Mouse (Mus musculus) CH12.LX (cell line): ENCODE data around the gene Fbrs. TPM values are rescaled to one million over a fixed set of nuclear protein-coding genes. Genes with fewer than 3 reads are reported as not detected.

Source experiments
- DNase-seq: peaks from one replicate; pipeline ENCODE4 v3.0.0-alpha.2; 2013; ENCODE audit errors: extremely low read depth
- H3K27ac ChIP-seq: 2 replicates; pipeline ENCODE4 v1.5.1; 2012; ENCODE audit warnings: low read depth, mild to moderate bottlenecking, control low read depth, moderate library complexity; ENCODE audit not compliant: insufficient read depth
- H3K27me3 ChIP-seq: replicated peaks from 2 replicates; pipeline ENCODE3; 2012; ENCODE audit warnings: inconsistent platforms
- H3K36me3 ChIP-seq, 2 experiments: replicated peaks in 1 of 2; 2 replicates each; pipeline versions ENCODE3 to v1.6.1; 2012; ENCODE audit warnings: inconsistent platforms in 1 of 2, low read length in 1 of 2, mild to moderate bottlenecking in 1 of 2, mixed read lengths in 1 of 2, moderate library complexity in 1 of 2; ENCODE audit not compliant: control insufficient read depth in 1 of 2, insufficient read depth in 1 of 2
- H3K4me1 ChIP-seq, 2 experiments: 2 replicates each; pipeline ENCODE4 v1.6.1; 2012; ENCODE audit warnings: inconsistent platforms in 1 of 2, moderate library complexity in 1 of 2; ENCODE audit not compliant: insufficient read depth in 2 of 2, control insufficient read depth in 1 of 2
- H3K4me2 ChIP-seq: 2 replicates; pipeline ENCODE4 v1.6.1; 2012; ENCODE audit warnings: low read depth, mild to moderate bottlenecking, control low read depth; ENCODE audit not compliant: poor library complexity, insufficient read depth, severe bottlenecking
- H3K4me3 ChIP-seq, 3 experiments: fragments of 150-350 bp in 1 of 3; sonication (generic) in 1 of 3; replicated peaks in 1 of 3; 2 replicates each; pipeline versions ENCODE3 to v1.5.1; 2011 to 2012; ENCODE audit warnings: low read depth in 2 of 3, low read length in 2 of 3, mild to moderate bottlenecking in 2 of 3, moderate library complexity in 2 of 3, control low read depth in 1 of 3, improper control_type of control experiment in 1 of 3, inconsistent platforms in 1 of 3, mixed read lengths in 1 of 3; ENCODE audit not compliant: poor library complexity in 1 of 3
- H3K79me2 ChIP-seq: replicated peaks from 2 replicates; pipeline ENCODE4 v1.6.1; 2012; ENCODE audit warnings: mild to moderate bottlenecking, moderate library complexity; ENCODE audit not compliant: control insufficient read depth, poor library complexity, insufficient read depth, severe bottlenecking; ENCODE audit errors: extremely low read depth
- H3K9ac ChIP-seq: 2 replicates; pipeline ENCODE4 v1.6.1; 2012; ENCODE audit warnings: low read depth, mild to moderate bottlenecking, control low read depth, moderate library complexity; ENCODE audit not compliant: insufficient read depth
- H3K9me3 ChIP-seq: replicated peaks from 2 replicates; pipeline ENCODE3; 2012; ENCODE audit warnings: low read length, inconsistent platforms, mixed read lengths
- CHD1 ChIP-seq: IDR thresholded peaks from 2 replicates; pipeline ENCODE4 v1.6.1; 2012; ENCODE audit warnings: low read depth, low read length, improper control_type of control experiment, inconsistent platforms
- CHD2 ChIP-seq: IDR thresholded peaks from 2 replicates; pipeline ENCODE4 v1.6.1; 2011; ENCODE audit warnings: low read length, improper control_type of control experiment
- CTCF ChIP-seq, 2 experiments: IDR thresholded peaks in 1 of 2; conservative IDR thresholded peaks in 1 of 2; 2 replicates each; pipeline ENCODE4 v1.5.1; 2011 to 2012; ENCODE audit warnings: low read depth in 2 of 2, low read length in 2 of 2, improper control_type of control experiment in 1 of 2, inconsistent platforms in 1 of 2, mild to moderate bottlenecking in 1 of 2, moderate library complexity in 1 of 2
- E2F4 ChIP-seq: IDR thresholded peaks from 2 replicates; pipeline ENCODE4 v1.6.1; 2011; ENCODE audit warnings: low read depth, low read length, improper control_type of control experiment; ENCODE audit not compliant: insufficient replicate concordance
- ETS1 ChIP-seq: conservative IDR thresholded peaks from 2 replicates; pipeline ENCODE4 v1.6.1; 2012; ENCODE audit warnings: low read depth, mild to moderate bottlenecking, inconsistent platforms, low read length, improper control_type of control experiment, moderate library complexity
- IRF4 ChIP-seq: IDR thresholded peaks from 2 replicates; pipeline ENCODE4 v1.6.1; 2014; ENCODE audit warnings: low read depth, mild to moderate bottlenecking, inconsistent platforms, low read length, improper control_type of control experiment
- JUN ChIP-seq: IDR thresholded peaks from 2 replicates; pipeline ENCODE4 v1.6.1; 2011; ENCODE audit warnings: low read depth, mild to moderate bottlenecking, low read length, improper control_type of control experiment, moderate library complexity; ENCODE audit not compliant: insufficient read depth
- JUND ChIP-seq: conservative IDR thresholded peaks from 2 replicates; pipeline ENCODE4 v1.6.1; 2011; ENCODE audit warnings: low read depth, low read length, improper control_type of control experiment
- KAT2A ChIP-seq: IDR thresholded peaks from 2 replicates; pipeline ENCODE4 v1.6.1; 2012; ENCODE audit warnings: low read length, improper control_type of control experiment, inconsistent platforms; ENCODE audit not compliant: insufficient replicate concordance
- MAFK ChIP-seq: IDR thresholded peaks from 2 replicates; pipeline ENCODE4 v1.6.1; 2011; ENCODE audit warnings: low read length, improper control_type of control experiment; ENCODE audit not compliant: insufficient replicate concordance
- MAX ChIP-seq: IDR thresholded peaks from 2 replicates; pipeline ENCODE4 v1.6.1; 2011; ENCODE audit warnings: low read length, improper control_type of control experiment
- MEF2A ChIP-seq: IDR thresholded peaks from 2 replicates; pipeline ENCODE4 v1.6.1; 2014; ENCODE audit warnings: low read depth, mild to moderate bottlenecking, inconsistent platforms, low read length, improper control_type of control experiment, borderline replicate concordance
- PAX5 ChIP-seq: IDR thresholded peaks from 2 replicates; pipeline ENCODE4 v1.6.1; 2012; ENCODE audit warnings: low read length, inconsistent platforms, mixed read lengths
- POLR2AphosphoS2 ChIP-seq: IDR thresholded peaks from 2 replicates; pipeline ENCODE4 v1.6.1; 2011; ENCODE audit warnings: low read depth, low read length, improper control_type of control experiment
- RAD21 ChIP-seq: IDR thresholded peaks from 2 replicates; pipeline ENCODE4 v1.6.1; 2011; ENCODE audit warnings: low read depth, mild to moderate bottlenecking, low read length, improper control_type of control experiment, moderate library complexity
- SIN3A ChIP-seq: IDR thresholded peaks from 2 replicates; pipeline ENCODE4 v1.6.1; 2012; ENCODE audit warnings: low read length, improper control_type of control experiment, inconsistent platforms
- TBP ChIP-seq: conservative IDR thresholded peaks from 2 replicates; pipeline ENCODE4 v1.6.1; 2011; ENCODE audit warnings: low read depth, low read length, improper control_type of control experiment
- TCF12 ChIP-seq: IDR thresholded peaks from 2 replicates; pipeline ENCODE4 v1.6.1; 2014; ENCODE audit warnings: low read depth, mild to moderate bottlenecking, inconsistent platforms, low read length, improper control_type of control experiment
- UBTF ChIP-seq: IDR thresholded peaks from 2 replicates; pipeline ENCODE4 v1.6.1; 2012; ENCODE audit warnings: low read depth, mild to moderate bottlenecking, inconsistent platforms, low read length, improper control_type of control experiment, moderate library complexity
- ZC3H11A ChIP-seq: IDR thresholded peaks from 2 replicates; pipeline ENCODE4 v1.6.1; 2012; ENCODE audit warnings: low read depth, mild to moderate bottlenecking, inconsistent platforms, low read length, improper control_type of control experiment
- ZMIZ1 ChIP-seq: IDR thresholded peaks from 2 replicates; pipeline ENCODE4 v1.6.1; 2012; ENCODE audit warnings: low read depth, mild to moderate bottlenecking, inconsistent platforms, low read length, improper control_type of control experiment
- dilution Hi-C: fragments of 300-500 bp; cut with MboI; formaldehyde crosslinking; loops from 2 replicates; pipeline ENCODE4 v1.14.3; 2020; ENCODE audit warnings: low sequenced_read_pairs; ENCODE audit not compliant: extremely low pct_unique_long_range_greater_than_20kb, extremely low pct_ligation_motif_present
- in situ Hi-C: fragments of 300-500 bp; cut with MboI; formaldehyde crosslinking; loops from 3 replicates; pipeline ENCODE4 v1.14.3; 2019; ENCODE audit warnings: low sequenced_read_pairs, low pct_ligation_motif_present, low pct_unique_long_range_greater_than_20kb, mixed read lengths
- polyA plus RNA-seq: library from polyadenylated mRNA; unstranded; fragments of >175 nt; gene quantifications from 2 replicates; pipeline ENCODE4 v1.2.1, GENCODE M21; 2012; ENCODE audit warnings: low read depth; ENCODE audit not compliant: insufficient read length
- total RNA-seq, 2 experiments: library from RNA; depleted of rRNA; stranded (reverse); fragments of 300-350 nt in 1 of 2; fragments of >200 nt in 1 of 2; gene quantifications; 2 replicates each; pipeline ENCODE4 v1.2.3; 2012 to 2014

Fbrs gene
- total and polyA plus RNA-seq, 3 experiments: 6.7 to 66.7 (median 14.4) TPM

DNA sequence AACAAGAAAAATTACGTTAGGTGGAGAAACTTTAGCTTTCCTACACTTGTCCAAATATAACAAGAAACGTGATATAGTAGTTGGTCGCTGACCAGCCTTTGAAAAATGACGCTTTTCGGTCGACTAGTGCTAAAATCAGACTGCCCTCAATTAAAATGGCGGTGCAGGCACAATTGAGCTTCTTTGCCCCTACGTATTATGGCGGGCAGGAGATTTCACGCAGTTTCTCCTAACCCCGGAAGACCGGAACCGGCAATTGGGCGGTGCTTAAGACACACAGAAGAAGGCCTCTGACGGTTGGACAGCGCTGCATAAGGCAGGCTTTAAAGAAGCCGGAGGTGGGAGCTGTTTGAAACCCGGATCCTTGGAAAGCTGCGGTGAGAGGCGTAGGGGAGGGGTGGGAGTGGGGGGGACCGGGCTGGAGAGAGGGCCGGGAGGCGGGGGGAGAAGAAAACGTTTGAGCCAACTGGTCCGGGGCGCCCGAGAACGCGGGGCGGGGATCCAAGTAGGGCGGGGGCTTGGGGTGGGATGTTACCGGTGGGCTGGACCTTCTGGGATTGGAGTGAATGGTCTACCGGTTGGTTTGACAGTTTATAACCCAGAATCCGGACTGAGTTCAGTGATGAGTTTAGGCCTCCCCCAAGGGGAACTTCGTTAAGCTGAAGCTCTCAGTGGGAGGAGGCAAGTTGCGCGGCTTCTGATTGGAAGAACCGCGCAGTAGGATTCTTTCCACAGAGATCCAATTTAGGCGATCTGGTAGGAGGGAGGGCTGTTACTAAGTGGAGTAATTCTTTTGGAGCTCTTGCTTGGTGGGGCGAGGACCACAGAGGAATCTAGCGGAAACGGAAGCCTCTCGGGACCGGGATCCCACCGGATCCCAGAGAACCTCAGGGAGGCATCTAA lies 8.0 kb upstream of the Fbrs start (continued):
- TF ChIP-seq E2F4 (no peak), TCF12 (peak; percentile 88), JUND (no peak), TBP (peak; percentile 76), MAFK (no peak), POLR2AphosphoS2 (no peak), KAT2A (peak; percentile 76; the same call in 1 of the 2 replicates), CHD2 (peak; percentile 70), SIN3A (peak; percentile 81), IRF4 (no peak; the same call in 1 of the 2 replicates), RAD21 (no peak), ZMIZ1 (peak; percentile 69)
- TF ChIP-seq, all 38 proteins: peak for 19

DNA sequence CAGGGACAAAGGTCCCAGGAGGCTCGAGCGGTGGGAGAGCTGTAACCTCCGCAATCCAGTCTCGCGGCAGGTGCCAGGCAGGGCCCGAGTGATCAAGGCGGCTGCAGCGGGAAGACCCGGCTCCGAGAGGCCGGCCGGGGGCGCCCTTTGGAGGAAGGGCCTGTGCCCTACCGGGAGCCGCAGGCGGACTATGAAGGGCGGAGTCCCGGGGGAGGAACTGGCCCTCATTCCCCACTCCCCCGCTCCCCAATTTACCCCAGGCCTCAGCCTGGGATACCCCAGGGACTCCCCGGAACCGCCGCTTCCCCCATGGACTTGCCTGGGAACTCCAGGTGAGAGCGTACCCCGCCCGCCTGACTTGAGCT lies 7.4 kb upstream of the Fbrs start:
- Histone ChIP-seq H3K4me2 (peak overlapping the region; percentile 78; the same call in 1 of the 2 replicates), H3K9me3 (peaks cover 16% of the 10 kb centered on the region), H3K27me3 (no peaks in the 10 kb centered on the region), H3K36me3 (peaks cover 36 to 58% of the 10 kb centered on the region in 2 experiments), H3K27ac (peak overlapping the region; percentile 68), H3K79me2 (peaks cover 5% of the 10 kb centered on the region; the same call in 1 of the 2 replicates), H3K4me3 (peak overlapping the region; percentile 64 to 82 (median 77)), H3K9ac (peak overlapping the region; percentile 94), H3K4me1 (peaks cover 3 to 24% of the 10 kb centered on the region in 2 experiments; a peak in 2 of 4 replicates)
- DNase-seq: no peak
- in situ Hi-C loops: no loop called here
- dilution Hi-C loops: no loop called here
- no peak; the same call in 1 of the 2 replicates for TF ChIP-seq MEF2A
- no peak for TF ChIP-seq PAX5
- no peak for TF ChIP-seq CHD1
- TF ChIP-seq KAT2A: no peak
- no peak for TF ChIP-seq JUND
- TF ChIP-seq ETS1: 0 out of 2 replicates have a peak, but pooled peaks have one; percentile 4
- TF ChIP-seq JUN: no peak
- no peak for TF ChIP-seq UBTF
- TF ChIP-seq CTCF (conservative IDR thresholded peaks at IDR 0.05 in 1 of 2, IDR thresholded peaks at IDR 0.05 in 1 of 2; ENCODE audit: low read depth in 2 of 2, low read length in 2 of 2): peak in 1 of 2 experiments; percentile 50; a peak in 2 of 4 replicates
- no peak for TF ChIP-seq E2F4
- TF ChIP-seq IRF4: no peak
- TF ChIP-seq SIN3A: no peak
- no peak for TF ChIP-seq MAFK
- TF ChIP-seq MAX: no peak
- TF ChIP-seq CHD2: no peak
- TF ChIP-seq ZC3H11A: no peak
- TF ChIP-seq RAD21: no peak
